Mouse (Mus musculus) telencephalon, adult 2 months (tissue): ENCODE measurements around the gene Mapk8.
"Not testable (repeated sequence)": the region's sequence is repeated elsewhere in the genome, so short reads cannot be mapped to it uniquely, and the experiment has no call there.

ENCODE experiments used
- DNase-seq: peaks from one replicate; pipeline ENCODE4 v3.0.0-alpha.2; 2011; ENCODE audit warnings: low read depth, low spot score

Gene Mapk8

DNA sequence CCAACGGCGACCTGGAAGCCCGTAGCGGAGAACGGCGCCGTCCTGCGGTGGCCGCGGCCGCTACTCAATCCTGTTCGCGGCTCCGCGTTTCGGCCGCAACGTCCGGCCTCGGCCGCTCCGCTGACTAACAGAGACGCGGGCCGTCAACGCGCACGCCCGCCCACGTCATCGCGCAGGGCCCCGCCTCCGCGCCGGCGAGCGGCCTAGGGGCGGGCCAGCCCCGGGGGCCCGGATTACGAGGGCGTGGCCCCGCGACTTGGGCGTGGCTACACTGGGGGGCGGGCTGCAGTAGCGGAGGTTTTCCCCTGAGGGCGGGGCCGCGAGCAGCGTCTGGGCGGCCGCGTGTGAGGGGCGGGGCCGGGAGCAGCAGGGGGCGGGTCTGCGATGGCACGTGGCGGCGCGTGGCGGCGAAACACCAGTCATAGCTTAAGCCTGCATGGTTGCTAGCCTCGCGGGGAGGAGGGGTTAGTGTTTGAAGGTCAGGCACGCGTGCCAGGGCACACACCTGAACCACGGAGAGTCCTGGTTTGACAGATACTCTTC is at the start of gene Mapk8:
TSS of gene Mapk8 (minus strand) at position 132 of the 543 bp plus-strand sequence.
- peak; percentile 84 for DNase-seq

DNA sequence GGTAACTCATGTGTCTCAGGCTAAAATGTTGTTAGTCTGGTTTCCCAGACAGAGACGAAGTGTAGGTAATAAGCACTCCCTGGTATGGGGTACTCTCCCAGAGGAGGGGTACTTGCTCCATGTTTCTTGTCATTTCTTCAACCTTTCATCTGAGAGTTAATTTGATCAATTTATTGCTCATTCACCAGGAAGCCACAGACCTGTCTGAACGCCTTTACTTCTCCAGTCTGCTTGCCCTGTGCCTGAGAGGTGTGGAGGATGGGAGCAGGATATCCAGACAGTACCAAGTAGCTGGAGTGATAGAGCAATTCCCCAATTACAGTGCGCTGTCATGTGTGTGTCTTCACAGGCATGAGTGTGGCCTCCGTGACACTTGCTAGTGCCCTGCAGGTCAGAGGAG is 48.3 kb upstream of the Mapk8 start:
- DNase-seq: no peak

DNA sequence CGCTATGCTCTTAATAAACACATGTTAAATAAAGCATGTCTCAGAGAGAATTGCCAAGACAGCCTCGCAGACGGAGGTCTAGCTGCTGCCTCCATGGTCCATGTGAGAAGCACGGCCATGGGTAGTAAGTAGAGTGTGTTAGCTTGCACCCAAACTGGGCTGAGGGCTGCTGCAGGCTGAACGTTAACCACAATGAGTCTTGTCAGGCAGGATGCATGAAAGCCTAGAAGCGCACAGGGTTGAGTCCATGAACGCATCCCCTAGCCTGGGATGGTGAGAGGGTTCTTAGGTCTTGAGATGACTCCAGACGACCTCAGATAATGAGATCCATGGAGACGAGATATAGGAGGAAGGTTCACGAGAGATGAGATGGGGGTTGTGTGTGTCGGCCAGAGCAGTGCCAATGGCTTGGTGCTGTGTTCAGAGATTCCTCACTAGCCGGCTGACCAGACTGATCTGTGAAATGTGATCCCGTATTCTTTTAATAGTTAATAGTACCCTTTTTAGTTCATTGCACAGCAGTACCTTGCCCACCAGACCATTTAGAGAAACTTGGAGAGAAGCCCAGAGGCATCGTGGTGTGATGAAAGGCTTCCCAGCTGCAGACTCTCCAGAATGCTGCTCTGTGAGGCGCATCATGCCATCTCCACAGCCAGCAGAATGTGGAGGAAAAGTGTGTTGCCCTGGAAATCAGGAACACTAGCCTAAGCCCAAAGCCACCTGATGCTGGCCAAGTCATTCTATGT is 41.0 kb upstream of the Mapk8 start:
- peak; percentile 26 for DNase-seq

DNA sequence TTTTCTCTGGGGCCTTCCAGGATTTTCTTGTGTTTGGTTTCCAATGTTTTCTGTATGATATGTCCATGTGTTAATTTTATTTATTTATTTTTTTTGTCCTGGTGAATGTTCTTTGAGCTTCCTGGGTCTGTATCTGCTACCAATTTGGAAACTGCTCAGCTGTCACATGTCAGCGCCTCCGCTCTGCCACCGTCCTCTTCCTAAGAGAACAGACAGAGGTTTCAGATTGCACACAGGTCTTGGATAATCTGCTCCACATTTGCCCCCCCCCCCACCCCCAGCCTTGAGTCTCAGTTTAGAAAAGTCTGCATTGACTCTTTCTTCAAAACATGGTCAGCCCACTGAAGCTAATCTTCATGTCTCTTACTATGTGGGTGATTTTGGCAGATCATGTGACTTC is 35.0 kb upstream of the Mapk8 start:
- DNase-seq: no peak

DNA sequence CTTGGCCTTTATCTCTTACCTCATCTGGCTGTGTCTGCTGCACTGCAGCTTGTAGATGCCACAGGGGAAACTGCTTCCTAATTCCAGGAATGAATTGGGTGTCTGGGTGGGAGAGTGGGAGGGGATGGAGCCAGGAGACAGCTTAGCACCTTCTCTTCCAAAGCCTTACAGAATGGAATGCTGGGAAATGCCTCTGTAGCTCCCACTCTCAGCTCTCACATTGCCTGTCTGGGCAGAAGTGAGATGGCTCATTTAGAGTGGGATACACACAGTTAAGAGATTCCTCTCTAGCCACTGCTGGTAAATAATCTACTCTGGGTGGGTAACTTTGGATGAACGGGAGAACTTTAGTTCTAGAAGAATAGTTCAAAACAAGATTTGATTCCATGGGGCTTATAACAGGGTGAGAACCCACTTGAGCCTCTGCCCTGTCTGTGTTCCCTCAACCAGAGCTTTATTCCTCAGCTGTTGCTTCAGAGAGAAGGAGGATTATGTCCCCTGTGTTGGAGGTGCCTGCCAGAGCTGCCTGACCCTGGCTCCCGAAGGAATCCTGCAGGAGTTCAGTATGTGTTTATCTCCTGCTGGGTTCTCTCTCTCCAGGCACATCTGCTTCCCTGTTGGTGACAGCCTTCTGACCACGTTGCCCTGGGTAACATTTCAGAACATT is 29.3 kb upstream of the Mapk8 start:
- peak; percentile 29 for DNase-seq

DNA sequence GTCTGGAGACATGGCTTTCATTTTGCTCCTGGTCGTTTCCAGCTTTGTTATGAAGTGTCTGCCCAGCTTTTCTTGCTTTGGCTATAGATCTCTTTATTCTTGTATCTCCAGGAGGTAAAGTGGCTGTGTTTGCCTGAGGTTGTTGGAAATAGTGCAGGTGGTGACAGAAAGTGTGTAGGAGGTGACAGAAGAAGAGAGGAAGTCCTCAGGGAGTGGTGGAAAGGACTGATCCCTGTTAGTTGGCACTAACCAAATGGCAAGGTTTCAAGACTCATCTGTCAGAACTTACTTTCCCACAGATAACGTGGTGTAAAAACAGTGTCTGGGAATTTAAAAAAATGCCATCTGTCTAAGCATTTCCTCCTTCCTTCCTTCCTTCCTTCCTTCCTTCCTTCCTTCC is 27.5 kb upstream of the Mapk8 start:
- DNase-seq: peak; percentile 84

DNA sequence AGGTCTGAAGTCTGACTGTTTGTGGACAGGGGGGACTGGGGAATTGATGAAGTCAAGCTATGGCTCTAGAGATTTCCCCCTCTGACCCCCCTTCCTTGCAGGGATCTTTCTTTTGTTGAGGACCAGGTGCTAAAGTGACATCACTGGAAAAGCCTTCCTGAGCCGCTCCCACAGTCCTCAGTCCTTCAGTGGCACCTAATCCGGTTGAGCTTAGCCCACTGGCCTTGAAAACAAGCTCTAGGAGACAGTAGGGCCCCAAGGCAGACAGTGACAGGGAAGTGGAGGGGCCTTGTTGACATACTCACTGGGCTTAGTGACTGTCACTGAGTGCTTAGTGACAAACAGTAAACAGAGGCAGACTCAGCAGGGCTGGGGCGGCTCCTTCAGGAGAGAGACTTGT is 24.4 kb upstream of the Mapk8 start, which contains the start of gene Frmpd2:
TSS of gene Frmpd2 (plus strand) at position 366 of the 400 bp plus-strand sequence.
- no peak for DNase-seq

DNA sequence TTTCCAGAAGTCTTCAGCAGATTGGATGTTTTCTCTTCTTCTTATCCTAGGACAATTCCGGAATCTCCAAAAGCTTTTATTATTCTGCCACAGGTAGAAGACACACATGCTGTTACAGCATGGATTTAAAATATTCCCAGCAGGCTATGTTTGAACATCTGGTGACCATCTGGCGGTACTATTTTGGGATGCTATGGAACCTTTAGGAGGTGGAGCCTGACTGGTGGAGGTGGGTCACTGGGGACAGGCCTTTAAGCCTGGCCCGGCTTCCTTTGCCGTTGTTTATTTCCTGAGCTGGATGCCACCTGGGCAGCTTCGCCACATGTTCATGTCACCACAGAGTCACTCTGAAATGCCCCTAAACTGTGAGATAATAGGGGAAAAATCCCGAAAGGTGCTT is 20.8 kb upstream of the Mapk8 start:
- no peak for DNase-seq

DNA sequence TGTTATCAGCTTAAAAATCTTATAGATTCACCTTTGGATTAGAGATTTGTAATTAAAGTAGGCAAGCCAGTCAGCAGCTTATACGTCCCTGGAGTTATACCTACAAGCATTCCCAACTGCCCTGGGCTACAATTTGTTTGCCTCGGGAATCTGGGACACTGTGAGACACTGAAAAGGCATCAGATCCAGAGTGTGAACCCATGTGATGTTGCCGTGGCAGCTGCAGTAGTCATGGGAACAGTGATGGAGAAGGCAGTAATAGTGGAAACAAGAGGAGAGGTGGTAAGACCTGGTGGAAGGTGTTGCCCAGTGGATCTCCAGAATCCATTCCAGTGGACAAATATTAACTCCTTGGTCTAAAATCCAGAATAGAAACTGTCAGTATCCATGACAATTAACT is 16.7 kb upstream of the Mapk8 start:
- no peak for DNase-seq

DNA sequence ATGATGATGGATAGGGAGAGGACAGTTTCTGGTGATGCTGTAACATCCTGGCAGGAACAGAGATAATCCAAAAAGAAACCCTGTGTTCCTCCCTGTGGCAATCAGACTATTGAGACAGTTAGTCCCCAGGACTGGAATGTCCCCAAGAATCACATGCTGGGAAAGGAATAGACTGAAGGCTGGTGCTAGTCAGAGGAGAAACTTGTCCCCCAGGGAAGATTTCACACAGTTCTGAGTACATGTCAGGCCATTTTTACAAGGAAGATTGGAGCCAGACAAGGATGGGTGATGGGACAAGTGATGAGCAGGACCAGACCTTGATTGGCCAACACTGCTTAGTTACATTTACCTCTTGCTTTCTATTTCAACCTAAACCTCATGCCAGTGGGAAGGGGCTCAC is 3.4 kb upstream of the Mapk8 start:
- no peak for DNase-seq

DNA sequence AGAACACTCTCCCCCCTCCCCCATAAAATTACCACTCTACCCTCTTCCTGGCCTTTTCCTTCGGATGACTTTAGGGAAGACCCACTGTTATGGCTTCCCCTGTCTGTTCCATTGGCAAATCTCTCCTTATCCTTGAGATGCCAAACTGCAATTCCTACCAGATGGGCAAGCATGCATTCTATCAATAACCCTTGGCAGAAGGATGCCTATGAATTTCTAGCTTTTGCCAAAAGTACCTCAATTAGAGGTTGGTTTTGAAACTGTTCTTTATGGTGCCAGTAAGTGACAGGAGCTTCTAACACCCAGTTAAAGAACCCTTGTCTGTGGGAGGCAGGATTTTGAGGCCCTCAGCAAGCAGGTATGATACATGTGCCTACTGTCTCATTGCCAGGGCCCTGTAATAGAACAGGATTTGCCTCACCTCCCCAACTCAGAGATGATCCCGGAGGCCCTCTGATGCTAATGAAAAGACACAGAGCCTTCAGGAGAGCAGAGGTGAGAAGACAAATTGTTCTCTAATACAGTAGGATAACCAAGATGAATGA is 2.4 kb upstream of the Mapk8 start:
- DNase-seq: peak; percentile 38

DNA sequence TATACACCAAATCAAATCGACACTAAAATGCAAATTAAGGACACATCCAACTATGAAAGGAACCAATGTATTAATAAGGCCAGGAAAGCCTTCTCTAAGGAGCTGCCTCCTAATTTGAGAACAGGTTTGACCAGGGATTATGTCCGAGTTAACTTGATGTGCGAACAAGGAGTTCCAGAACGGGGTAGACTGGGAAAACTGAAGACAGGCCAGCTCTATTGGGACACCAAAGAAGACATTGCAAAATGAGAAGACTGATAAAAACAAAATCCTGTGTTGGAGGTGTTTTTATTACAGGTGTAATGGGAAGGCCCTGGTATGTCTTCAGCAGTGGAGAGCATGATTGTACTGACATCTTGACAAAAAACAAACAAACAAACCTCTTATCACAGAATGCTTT is 1.3 kb upstream of the Mapk8 start:
- DNase-seq: no peak

DNA sequence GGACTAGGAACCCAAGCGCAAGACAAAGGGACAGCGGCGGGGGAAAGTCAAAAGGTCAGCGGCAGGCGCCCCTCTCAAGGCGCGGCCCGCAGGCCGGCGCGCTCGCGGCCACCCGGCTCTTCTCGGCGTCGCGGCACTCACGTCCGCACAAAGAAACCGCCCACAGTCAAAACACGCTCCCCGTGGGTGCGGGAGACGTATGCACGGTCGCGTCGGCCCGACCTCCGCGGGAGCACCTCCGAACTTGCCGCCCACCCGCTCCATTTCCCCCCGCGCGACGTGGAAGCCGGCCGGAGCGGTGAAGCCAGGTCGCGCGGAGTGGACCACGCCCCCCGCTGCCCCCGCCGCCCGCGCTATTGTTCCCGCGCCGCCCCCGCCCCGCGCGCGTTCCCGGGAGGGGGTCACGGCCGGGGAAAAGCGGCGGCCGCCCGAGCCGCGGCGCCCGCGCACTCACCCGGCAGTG is 366 bp downstream of the Mapk8 start:
- DNase-seq: no peak

DNA sequence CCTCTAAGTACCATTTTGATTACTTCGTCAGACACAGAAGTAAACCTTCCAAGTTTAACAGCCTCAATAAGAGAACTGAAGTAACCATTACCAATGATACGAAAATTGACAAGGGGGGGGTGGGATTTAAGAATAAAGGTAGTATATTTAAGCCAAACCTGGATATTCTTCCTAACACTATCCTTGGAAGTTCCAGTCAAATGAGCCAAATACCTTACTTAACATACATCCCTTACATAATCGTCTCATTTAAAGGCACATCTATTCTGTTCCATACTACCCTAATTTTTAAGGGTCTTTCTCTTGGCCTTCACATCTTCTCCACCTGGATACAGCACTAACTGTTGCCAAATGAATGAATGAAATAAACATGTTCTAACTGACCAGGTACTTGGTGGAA is 996 bp downstream of the Mapk8 start:
- DNase-seq: no peak

DNA sequence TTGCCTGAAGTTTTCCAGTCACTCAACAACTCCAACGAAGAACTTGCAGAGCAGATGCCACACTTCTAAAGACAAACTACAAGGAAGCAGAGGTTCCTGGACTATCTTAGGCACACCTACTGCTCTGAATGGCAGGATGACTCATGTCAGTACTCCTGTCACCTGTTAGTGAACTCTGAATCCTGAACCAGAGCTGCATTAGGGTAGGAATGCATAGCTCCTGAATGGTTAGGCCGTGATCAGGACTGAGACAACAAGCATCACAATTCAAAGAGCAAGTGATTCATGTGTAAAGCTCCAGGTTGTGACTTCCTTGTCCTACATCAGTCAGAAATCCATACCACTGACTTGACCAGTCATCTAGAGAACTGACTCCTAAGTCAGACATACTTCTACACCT is 3.2 kb downstream of the Mapk8 start:
- DNase-seq: no peak

DNA sequence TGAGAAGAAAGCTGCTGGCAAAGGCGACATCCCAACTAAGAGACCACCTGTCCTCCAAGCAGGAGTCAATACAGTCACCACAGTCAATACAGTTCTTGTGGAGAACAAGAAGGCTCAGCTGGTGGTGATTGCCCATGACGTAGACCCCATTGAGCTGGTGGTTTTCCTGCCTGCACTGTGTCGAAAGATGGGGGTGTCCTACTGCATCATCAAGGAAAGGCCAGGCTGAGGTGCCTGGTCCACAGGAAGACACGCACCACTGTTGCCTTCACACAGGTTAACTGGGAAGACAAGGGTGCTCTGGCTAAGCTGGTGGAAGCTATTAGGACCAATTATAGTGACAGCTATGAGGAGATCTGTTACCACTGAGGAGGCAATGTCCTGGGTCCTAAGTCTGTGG is 14.5 kb downstream of the Mapk8 start:
- DNase-seq: not testable (repeated sequence)

DNA sequence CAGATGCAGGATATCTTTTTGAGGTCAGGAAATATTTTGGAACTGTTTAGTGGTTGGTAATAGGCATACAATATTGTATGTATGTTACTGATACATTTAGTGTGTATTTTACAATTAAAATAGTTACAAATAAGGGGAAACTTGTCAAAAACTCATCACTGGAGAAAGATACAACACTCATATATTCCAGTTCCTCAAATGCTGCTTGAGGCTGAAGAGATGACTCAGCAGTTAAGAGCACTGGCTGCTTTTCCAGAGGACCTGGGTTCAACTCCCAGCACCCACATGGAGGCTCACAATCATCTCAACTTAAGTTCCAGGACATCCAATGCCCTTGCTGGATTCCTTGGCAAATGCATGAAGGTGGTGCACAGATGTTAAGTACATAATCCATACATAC is 22.8 kb downstream of the Mapk8 start:
- no peak for DNase-seq

DNA sequence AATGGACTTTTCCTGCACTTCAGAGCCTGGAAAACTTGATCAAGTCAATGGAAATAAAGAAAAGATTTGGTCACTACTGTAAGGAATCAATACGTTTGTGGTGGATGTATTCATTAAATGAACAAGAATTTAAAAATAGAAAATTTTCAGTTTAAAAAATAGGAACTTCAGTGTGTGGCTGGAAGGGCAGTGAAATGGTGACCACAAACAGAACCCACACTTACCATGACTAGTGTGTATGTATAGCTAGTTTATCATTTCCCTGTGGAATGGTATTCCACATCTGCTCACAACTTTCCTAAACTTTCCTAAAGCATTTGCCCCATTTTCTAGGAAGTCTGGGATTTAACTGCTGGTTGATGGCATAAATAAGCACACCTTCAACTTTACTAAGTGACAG is 24.0 kb downstream of the Mapk8 start:
- no peak for DNase-seq

DNA sequence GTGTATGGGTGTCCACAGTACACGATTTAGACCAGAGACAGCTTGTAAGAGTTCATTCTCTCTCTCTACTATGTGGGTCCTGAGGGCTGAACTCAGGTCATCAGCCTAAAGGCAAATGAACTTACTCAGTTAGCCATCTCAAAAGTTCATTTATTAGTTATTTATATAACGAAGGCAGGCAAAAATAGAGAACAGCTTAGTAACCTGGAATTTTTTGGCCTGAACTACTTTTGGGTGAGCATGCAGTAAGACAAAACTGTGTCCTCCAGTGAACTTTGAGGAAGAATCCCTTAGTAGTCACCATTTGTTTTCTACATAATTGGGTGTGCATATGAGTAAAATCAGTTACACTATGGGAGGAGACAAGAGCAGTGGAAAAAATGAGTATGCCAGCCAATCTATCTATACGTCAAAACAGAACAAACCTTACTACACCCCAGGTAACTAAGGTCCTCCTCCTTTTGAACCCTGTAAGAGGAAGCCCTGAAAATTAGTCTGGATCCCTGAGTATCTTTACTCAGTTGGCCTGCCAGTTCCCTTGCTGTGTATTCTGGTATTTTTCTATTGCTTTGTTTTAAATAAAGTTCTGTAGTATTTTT is 28.5 kb downstream of the Mapk8 start:
- no peak for DNase-seq

DNA sequence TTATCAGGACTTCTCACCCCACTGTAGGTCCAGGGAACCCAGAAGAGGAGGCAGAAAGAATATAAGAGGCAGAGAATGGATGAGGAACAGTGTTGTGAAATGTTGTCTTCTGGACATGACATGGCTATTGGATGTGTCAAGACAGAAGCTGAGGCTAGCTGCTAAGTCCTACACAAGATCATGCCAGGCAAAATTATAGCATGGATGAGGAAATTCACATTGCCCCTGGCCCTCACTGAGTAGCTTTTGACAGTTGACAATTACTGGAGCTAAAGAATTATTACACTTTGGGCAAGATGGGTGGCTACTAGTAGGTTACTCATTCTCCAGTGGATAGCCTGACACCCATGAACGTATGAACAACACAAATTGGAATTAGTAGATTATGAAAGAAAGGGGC is 31.2 kb downstream of the Mapk8 start:
- no peak for DNase-seq

DNA sequence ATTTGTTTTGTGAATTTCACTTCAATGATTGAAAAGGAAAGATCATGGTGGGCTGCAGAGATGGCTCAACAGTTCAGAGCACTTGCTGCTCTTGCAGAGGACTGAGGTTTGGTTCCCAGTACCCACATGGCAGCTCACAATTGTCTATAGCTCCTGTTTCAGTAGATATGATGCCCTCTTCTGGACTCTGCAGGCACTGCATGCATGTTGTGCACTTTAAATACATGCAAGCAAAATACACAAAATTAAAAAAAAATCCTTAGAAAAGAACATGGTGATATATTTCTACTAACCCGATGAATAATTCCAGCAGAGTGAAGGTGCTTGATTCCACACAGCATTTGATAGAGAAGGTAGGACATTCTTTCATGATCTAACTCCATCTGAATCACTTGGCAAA is 44.6 kb downstream of the Mapk8 start:
- no peak for DNase-seq

DNA sequence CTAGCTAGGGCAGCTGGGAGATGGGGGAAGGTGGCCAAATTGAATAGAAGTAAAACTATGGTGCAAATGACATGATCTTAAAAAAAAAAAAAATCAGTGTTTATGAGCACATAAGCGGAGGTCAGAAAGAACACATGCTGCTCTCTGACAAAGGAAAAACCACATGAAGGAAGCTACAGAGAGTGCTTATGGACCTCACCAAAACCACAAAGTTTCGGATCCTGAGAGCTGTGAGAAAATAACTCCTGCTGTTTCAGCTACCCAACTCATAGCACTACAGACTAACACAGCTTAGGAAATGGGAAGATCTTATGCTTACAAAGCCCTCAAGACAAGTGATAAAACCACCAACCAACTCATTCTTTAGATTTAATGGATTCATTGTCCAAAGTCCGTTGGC is 46.9 kb downstream of the Mapk8 start:
- DNase-seq: peak; percentile 12
